Mouse (Mus musculus) neural tube, embryonic 13.5 days (tissue): Measurements from ENCODE around the gene Nxpe5. TPM values are rescaled to one million over a fixed set of nuclear protein-coding genes. Genes with fewer than 3 reads are reported as not detected.

ENCODE experiments used
- ATAC-seq: fragments of 200-750 bp; cut with Nextera tagmentation; 2 replicates; pipeline ENCODE4 v1.8.0; 2017; ENCODE audit warnings: low read depth, mild to moderate bottlenecking, moderate TSS enrichment, moderate library complexity
- H3K27ac ChIP-seq: fragments of 300-500 bp; sonication (generic); replicated peaks from 2 replicates; pipeline ENCODE4 v1.5.1; 2015; ENCODE audit warnings: moderate library complexity, mild to moderate bottlenecking, inconsistent platforms
- H3K27me3 ChIP-seq: fragments of 300-500 bp; sonication (generic); 2 replicates; pipeline ENCODE4 v1.6.1; 2015; ENCODE audit warnings: mild to moderate bottlenecking, inconsistent platforms
- H3K36me3 ChIP-seq: fragments of 300-500 bp; sonication (generic); 2 replicates; pipeline ENCODE4 v1.6.1; 2015; ENCODE audit warnings: mild to moderate bottlenecking, inconsistent platforms
- H3K4me1 ChIP-seq: fragments of 300-500 bp; sonication (generic); replicated peaks from 2 replicates; pipeline ENCODE4 v1.6.1; 2015; ENCODE audit warnings: inconsistent platforms
- H3K4me2 ChIP-seq: fragments of 300-500 bp; sonication (generic); 2 replicates; pipeline ENCODE4 v1.6.1; 2015; ENCODE audit warnings: inconsistent platforms, mild to moderate bottlenecking, moderate library complexity
- H3K4me3 ChIP-seq: fragments of 300-500 bp; sonication (generic); 2 replicates; pipeline ENCODE4 v1.5.1; 2015; ENCODE audit warnings: mild to moderate bottlenecking, inconsistent platforms
- H3K9ac ChIP-seq: fragments of 300-500 bp; sonication (generic); 2 replicates; pipeline ENCODE4 v1.6.1; 2015; ENCODE audit warnings: moderate library complexity, mild to moderate bottlenecking, inconsistent platforms
- H3K9me3 ChIP-seq: fragments of 300-500 bp; sonication (generic); 2 replicates; pipeline ENCODE4 v1.6.1; 2016; ENCODE audit warnings: inconsistent platforms
- WGBS: fragments of 180-500 bp; shearing (Covaris S2); methylation state at CpG from one replicate; pipeline ENCODE4 v1.1.7; 2015; 5-methylcytosine and 5-hydroxymethylcytosine counted together
- polyA plus RNA-seq: library from polyadenylated mRNA; unstranded; fragments of >200 nt; fragmentation: Nextera tagmentation; extraction: Ambion mirVana; gene quantifications from 2 replicates; pipeline ENCODE4 v1.2.1, GENCODE M21; 2015

Gene Nxpe5
- polyA plus RNA-seq, 1 experiment from 2014 or later = not detected

DNA sequence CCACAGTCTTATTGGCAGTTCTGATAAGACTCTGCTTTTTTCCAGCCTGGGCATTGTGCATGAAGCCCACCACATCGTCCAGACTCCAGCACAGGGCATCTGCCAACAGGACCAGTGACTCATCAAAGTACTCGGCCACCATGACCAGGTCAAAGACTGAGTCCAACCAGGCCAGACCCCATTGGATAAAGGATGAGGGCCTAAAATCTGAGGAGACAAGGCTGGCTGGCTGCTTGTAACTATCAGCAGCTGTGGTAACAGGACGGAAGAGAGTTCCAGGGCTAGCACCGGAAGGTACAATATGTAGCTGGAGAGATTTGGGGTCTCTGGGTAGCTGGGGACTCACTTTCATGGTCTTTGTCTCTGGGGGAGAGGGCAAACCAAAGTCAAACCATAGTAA is 40.0 kb downstream of the Nxpe5 start:
- no peak for ATAC-seq
- WGBS = 92% methylated on average over 4 of the region's 4 CpGs
- no peak overlapping the region for H3K4me3 ChIP-seq

DNA sequence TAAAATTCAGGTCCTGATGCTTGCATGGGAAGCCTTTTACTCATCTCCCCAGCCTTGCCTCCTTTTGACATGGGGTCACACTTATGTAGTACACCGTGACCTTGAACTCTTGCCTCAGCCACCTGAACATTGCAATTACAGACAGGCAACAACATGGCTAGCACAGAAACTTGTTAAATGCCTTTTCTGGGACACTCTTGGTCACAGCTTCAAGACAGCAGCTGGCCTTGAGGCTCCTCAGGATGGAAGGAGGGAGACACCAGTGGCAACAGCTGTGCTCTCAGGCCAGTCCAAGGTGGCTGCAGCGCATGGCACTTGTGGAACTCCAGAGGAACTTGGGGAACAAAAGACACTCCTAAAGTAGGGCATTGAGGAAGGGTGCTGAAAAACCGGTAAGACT is 41.4 kb downstream of the Nxpe5 start:
- no peak overlapping the region for H3K4me3 ChIP-seq
- H3K4me2 ChIP-seq = no peak overlapping the region
- H3K27ac ChIP-seq = no peak overlapping the region
- WGBS = 85% methylated on average over 3 of the region's 3 CpGs
- H3K36me3 ChIP-seq = peaks cover 20% of the 10 kb centered on the region
- peaks cover 29% of the 10 kb centered on the region for H3K4me1 ChIP-seq
- no peak overlapping the region for H3K9ac ChIP-seq
- ATAC-seq = no peak
- no peaks in the 10 kb centered on the region for H3K9me3 ChIP-seq
- no peaks in the 10 kb centered on the region for H3K27me3 ChIP-seq

More for the DNA sequence above, 40.0 kb downstream of the Nxpe5 start:
- peaks cover 33% of the 10 kb centered on the region for H3K4me1 ChIP-seq
- H3K27me3 ChIP-seq = no peaks in the 10 kb centered on the region
- H3K36me3 ChIP-seq = peaks cover 34% of the 10 kb centered on the region
- H3K9me3 ChIP-seq = no peaks in the 10 kb centered on the region
- H3K9ac ChIP-seq = no peak overlapping the region
- H3K27ac ChIP-seq = no peak overlapping the region
- H3K4me2 ChIP-seq = no peak overlapping the region

DNA sequence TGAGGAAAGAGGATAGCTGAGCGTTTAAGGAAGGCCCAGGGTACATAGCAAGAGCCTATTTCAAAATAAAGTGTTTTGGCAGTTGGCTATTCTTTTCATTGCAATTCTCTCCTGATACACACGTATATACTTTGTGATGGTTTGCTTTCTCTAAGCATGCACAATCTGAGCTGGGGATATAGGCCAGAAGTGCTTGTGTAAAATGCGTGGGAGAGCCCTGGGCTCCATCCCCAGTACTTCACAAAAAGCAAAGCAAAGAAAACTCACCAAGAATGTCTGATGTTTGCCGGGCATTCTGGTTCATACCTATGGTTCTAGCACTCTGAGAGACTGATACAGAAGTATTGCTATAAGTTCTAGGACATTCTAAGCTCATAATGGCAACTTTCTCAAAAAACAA is 43.3 kb downstream of the Nxpe5 start:
- Histone ChIP-seq H3K9ac (no peak overlapping the region), H3K4me2 (no peak overlapping the region), H3K9me3 (no peaks in the 10 kb centered on the region), H3K4me3 (no peak overlapping the region), H3K27ac (no peak overlapping the region), H3K4me1 (peaks cover 35% of the 10 kb centered on the region), H3K27me3 (no peaks in the 10 kb centered on the region), H3K36me3 (peaks cover 19% of the 10 kb centered on the region)
- ATAC-seq = no peak
- WGBS = 88% methylated on average over 4 of the region's 4 CpGs

DNA sequence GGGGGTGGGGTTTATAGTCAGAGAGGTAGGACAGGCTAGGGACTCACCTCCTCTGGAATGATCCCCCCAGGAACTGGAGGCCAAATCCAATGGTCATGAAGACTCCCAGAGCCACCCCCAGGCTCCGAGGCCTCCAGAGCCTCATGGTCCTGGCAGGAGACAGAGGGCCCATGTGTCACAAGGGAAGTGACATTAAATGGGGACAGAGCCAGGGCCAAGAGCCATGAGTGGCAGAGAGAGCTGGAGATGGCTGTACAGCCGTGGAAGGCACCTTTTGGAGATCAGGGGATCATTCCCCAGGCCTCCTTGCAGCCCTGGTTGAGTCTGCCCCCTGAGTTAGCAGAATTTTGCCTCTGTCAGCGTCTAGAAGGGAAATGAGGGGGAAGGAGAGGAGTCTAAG is 45.5 kb downstream of the Nxpe5 start:
- no peak overlapping the region for H3K27ac ChIP-seq
- H3K9me3 ChIP-seq = no peaks in the 10 kb centered on the region
- no peaks in the 10 kb centered on the region for H3K27me3 ChIP-seq
- peak overlapping the region; percentile 46; the same call in 1 of the 2 replicates for H3K4me2 ChIP-seq
- 58% methylated on average over 3 of the region's 3 CpGs for WGBS
- no peak overlapping the region for H3K4me3 ChIP-seq
- peaks cover 44% of the 10 kb centered on the region for H3K4me1 ChIP-seq
- ATAC-seq = no peak
- H3K36me3 ChIP-seq = peaks cover 33% of the 10 kb centered on the region
- H3K9ac ChIP-seq = no peak overlapping the region

- H3K9ac ChIP-seq = peak within 1 kb of the TSS; percentile 52
These were observed 46.8 kb downstream of the Nxpe5 start, which contains the start of gene Gal3st4 for GRCm38 (mm10) chr5:138272409-138272923. Gene Gal3st4 (minus strand): TSS chr5:138272840.

GRCm38 (mm10) chr5:138274186-138274585 is 48.5 kb downstream of the Nxpe5 start:
- 63% methylated on average over 8 of the region's 8 CpGs for WGBS
- Histone ChIP-seq H3K36me3 (peaks cover 45% of the 10 kb centered on the region), H3K27me3 (no peaks in the 10 kb centered on the region), H3K9me3 (no peaks in the 10 kb centered on the region), H3K4me2 (no peak overlapping the region), H3K9ac (0 out of 2 replicates have a peak overlapping the region, but pooled peaks have one; percentile 5), H3K27ac (no peak overlapping the region), H3K4me1 (peaks cover 74% of the 10 kb centered on the region), H3K4me3 (no peak overlapping the region)
- ATAC-seq = no peak

More at GRCm38 (mm10) chr5:138272409-138272923, 46.8 kb downstream of the Nxpe5 start, which contains the start of gene Gal3st4:
- Histone ChIP-seq H3K4me1 (peaks cover 57% of the 10 kb centered on the region), H3K27me3 (no peaks in the 10 kb centered on the region), H3K9me3 (no peaks in the 10 kb centered on the region), H3K36me3 (peaks cover 35% of the 10 kb centered on the region), H3K4me2 (peak within 1 kb of the TSS; percentile 46), H3K27ac (peak within 1 kb of the TSS; percentile 59), H3K4me3 (peak within 1 kb of the TSS; percentile 13)
- no peak for ATAC-seq
- under 1% methylated on average over 12 of the region's 12 CpGs for WGBS

DNA sequence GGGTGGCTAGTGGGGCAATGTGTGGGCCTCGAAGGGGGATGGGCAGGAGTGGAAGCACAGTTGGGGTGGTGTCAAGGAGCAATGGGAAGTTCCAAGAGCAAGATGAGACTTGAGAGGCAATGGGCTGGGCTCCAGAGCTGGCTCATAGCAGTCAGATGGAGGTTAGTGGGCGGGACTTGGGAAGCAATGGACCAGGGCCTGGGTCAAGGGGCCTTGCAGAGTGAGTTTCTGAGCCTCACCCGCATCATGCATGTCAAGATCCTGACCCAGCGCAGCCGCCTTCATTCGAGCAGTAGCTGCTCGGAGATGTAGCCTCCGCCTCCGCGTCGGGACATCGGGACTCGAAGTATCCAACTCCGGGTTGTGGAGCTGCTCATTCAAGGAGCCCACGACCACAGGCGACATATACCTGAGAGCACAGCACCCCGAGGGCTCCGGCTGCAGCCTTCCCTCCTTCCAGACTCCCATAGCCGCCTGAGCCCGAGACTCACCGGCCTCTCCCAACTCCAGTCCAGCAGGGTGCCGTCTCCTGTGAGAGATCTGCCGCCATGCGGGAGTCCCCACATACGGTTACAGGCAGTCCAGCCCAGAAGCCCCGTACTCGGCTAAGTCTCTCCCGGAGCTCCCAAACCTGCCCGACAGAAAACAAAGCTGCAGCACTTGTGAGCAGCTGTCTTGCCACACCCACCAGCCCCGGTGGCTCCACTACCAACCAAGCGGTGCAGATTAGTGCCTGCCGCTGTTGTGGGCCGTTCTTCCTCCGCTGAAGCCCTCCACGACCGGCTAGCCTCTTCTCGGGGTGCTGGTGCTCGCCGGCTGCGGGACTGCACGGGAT is 49.7 kb downstream of the Nxpe5 start:
- no peaks in the 10 kb centered on the region for H3K9me3 ChIP-seq
- no peaks in the 10 kb centered on the region for H3K27me3 ChIP-seq
- H3K27ac ChIP-seq = peak overlapping the region; percentile 42; the same call in 1 of the 2 replicates
- peak overlapping the region; percentile 42 for H3K4me3 ChIP-seq
- H3K4me1 ChIP-seq = peaks cover 75% of the 10 kb centered on the region
- WGBS = 16% methylated on average over 41 of the region's 41 CpGs
- peak overlapping the region; percentile 93 for H3K4me2 ChIP-seq
- peak overlapping the region; percentile 94 for H3K9ac ChIP-seq
- no peak for ATAC-seq
- peaks cover 45% of the 10 kb centered on the region for H3K36me3 ChIP-seq

GRCm38 (mm10) chr5:138277994-138278393 is 52.3 kb downstream of the Nxpe5 start:
- Histone ChIP-seq H3K9me3 (peaks cover 7% of the 10 kb centered on the region; the same call in 1 of the 2 replicates), H3K9ac (peak overlapping the region; percentile 94), H3K36me3 (peaks cover 45% of the 10 kb centered on the region), H3K4me2 (peak overlapping the region; percentile 93), H3K4me1 (peaks cover 63% of the 10 kb centered on the region), H3K27me3 (0 out of 2 replicates have a peak, but pooled peaks cover 5% of the 10 kb centered on the region), H3K27ac (0 out of 2 replicates have a peak overlapping the region, but pooled peaks have one; percentile 14), H3K4me3 (peak overlapping the region; percentile 88)
- no peak for ATAC-seq
- 90% methylated on average over 7 of the region's 7 CpGs for WGBS

- 0% methylated on average over 56 of the region's 56 CpGs for WGBS
- Histone ChIP-seq H3K4me2 (peak within 1 kb of the TSS; percentile 93), H3K27me3 (0 out of 2 replicates have a peak, but pooled peaks cover 5% of the 10 kb centered on the region), H3K9me3 (peaks cover 7% of the 10 kb centered on the region; the same call in 1 of the 2 replicates), H3K27ac (peak within 1 kb of the TSS; percentile 87), H3K4me3 (peak within 1 kb of the TSS; percentile 88), H3K4me1 (peaks cover 45% of the 10 kb centered on the region), H3K9ac (peak within 1 kb of the TSS; percentile 94), H3K36me3 (peaks cover 36% of the 10 kb centered on the region)
- peak; percentile 99 for ATAC-seq
These were observed 54.1 kb downstream of the Nxpe5 start, which contains the start of the genes Gm43720, Gpc2 and Stag3 for GRCm38 (mm10) chr5:138279585-138280424. Gene Gm43720 (minus strand): TSS chr5:138279958. Gene Gpc2 (minus strand): TSS chr5:138280005. Gene Stag3 (plus strand): TSS chr5:138280240.

DNA sequence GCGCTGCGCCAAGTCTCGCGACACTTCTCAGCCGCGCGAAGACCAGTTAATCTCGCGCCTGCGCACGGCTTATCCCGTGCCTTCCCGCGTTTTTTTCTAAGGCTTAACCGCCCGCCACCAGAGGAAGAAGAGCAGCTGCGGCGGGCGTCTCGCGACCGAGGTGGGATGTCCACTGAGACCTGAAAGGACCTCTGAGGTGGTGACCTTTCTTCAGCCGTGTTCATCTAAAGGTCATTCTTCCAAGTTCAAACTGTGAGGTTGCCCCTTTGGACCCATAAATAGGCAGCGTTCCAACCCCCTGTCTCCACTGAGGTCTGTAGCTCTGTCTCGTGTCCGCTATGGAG is 54.7 kb downstream of the Nxpe5 start:
- H3K4me3 ChIP-seq = peak overlapping the region; percentile 88
- H3K27ac ChIP-seq = no peak overlapping the region
- peaks cover 39% of the 10 kb centered on the region for H3K4me1 ChIP-seq
- 21% methylated on average over 26 of the region's 26 CpGs for WGBS
- H3K36me3 ChIP-seq = peaks cover 30% of the 10 kb centered on the region
- peak overlapping the region; percentile 93 for H3K4me2 ChIP-seq
- ATAC-seq = no peak
- H3K27me3 ChIP-seq = 0 out of 2 replicates have a peak, but pooled peaks cover 5% of the 10 kb centered on the region
- H3K9me3 ChIP-seq = peaks cover 7% of the 10 kb centered on the region; the same call in 1 of the 2 replicates
- no peak overlapping the region for H3K9ac ChIP-seq

- 88% methylated on average over 15 of the region's 15 CpGs for WGBS
- H3K4me3 ChIP-seq = peak overlapping the region; percentile 88; the same call in 1 of the 2 replicates
- no peak for ATAC-seq
- H3K27ac ChIP-seq = no peak overlapping the region
- peaks cover 7% of the 10 kb centered on the region; the same call in 1 of the 2 replicates for H3K9me3 ChIP-seq
- peaks cover 26% of the 10 kb centered on the region for H3K36me3 ChIP-seq
- 0 out of 2 replicates have a peak, but pooled peaks cover 5% of the 10 kb centered on the region for H3K27me3 ChIP-seq
- peaks cover 34% of the 10 kb centered on the region for H3K4me1 ChIP-seq
- peak overlapping the region; percentile 93; the same call in 1 of the 2 replicates for H3K4me2 ChIP-seq
- H3K9ac ChIP-seq = no peak overlapping the region
These were observed 55.1 kb downstream of the Nxpe5 start for GRCm38 (mm10) chr5:138280829-138281228.
